Mouse (Mus musculus) hindlimb bud, embryonic 11.5 days (tissue): Measurements from ENCODE around the gene Hoxb7.

ENCODE experiments used
- DNase-seq: peaks from one replicate; pipeline ENCODE4 v3.0.0-alpha.2; 2012; ENCODE audit warnings: low read depth, low spot score; ENCODE audit errors: extremely low spot score

The Hoxb7 gene

GRCm38 (mm10) chr11:96284774-96285734, 1.4 kb upstream of the Hoxb7 start:
- no peak for DNase-seq

- DNase-seq: no peak
Observed at GRCm38 (mm10) chr11:96286739-96287385, 439 bp downstream of the Hoxb7 start.

GRCm38 (mm10) chr11:96287411-96287810, 988 bp downstream of the Hoxb7 start:
- DNase-seq: no peak

- DNase-seq: no peak
Observed at GRCm38 (mm10) chr11:96288455-96289221, 2.2 kb downstream of the Hoxb7 start.

GRCm38 (mm10) chr11:96289293-96289692, 2.9 kb downstream of the Hoxb7 start:
- no peak for DNase-seq

- DNase-seq: no peak
Observed at GRCm38 (mm10) chr11:96289837-96290236, 3.4 kb downstream of the Hoxb7 start.

GRCm38 (mm10) chr11:96290705-96291355, 4.4 kb downstream of the Hoxb7 start:
- DNase-seq: no peak

- no peak for DNase-seq
Observed at GRCm38 (mm10) chr11:96291681-96292564, 5.5 kb downstream of the Hoxb7 start, which contains the start of gene Hoxb6. Hoxb6 (plus strand) TSS chr11:96292476.

- no peak for DNase-seq
Observed at GRCm38 (mm10) chr11:96292565-96293301, 6.3 kb downstream of the Hoxb7 start.

- no peak for DNase-seq
Observed at GRCm38 (mm10) chr11:96293302-96293921, 7.0 kb downstream of the Hoxb7 start.

GRCm38 (mm10) chr11:96294245-96295091, 8.0 kb downstream of the Hoxb7 start:
- DNase-seq: peak; percentile 90

GRCm38 (mm10) chr11:96295092-96295835, 8.8 kb downstream of the Hoxb7 start:
- DNase-seq: no peak

- no peak for DNase-seq
Observed at GRCm38 (mm10) chr11:96296997-96297396, 10.6 kb downstream of the Hoxb7 start.

- no peak for DNase-seq
Observed at GRCm38 (mm10) chr11:96297428-96297827, 11.0 kb downstream of the Hoxb7 start.

GRCm38 (mm10) chr11:96297968-96298635, 11.7 kb downstream of the Hoxb7 start:
- DNase-seq: no peak

GRCm38 (mm10) chr11:96298895-96299667, 12.7 kb downstream of the Hoxb7 start:
- no peak for DNase-seq
